Mouse (Mus musculus): ENCODE measurements around the gene Rslcan18. TPM values are rescaled to one million over a fixed set of nuclear protein-coding genes. Genes with fewer than 3 reads are reported as not detected.

The Rslcan18 gene
- total RNA-seq, 1 experiment from 2014 or later: 1.0 TPM

Other genes starting within 250 kb of the Rslcan18 start
- gene Gm10767, start 211.3 kb downstream of the Rslcan18 start, total RNA-seq (2021): 1.4 and 1.5 TPM in 2 replicates
- gene Zfp712, start 55.1 kb downstream of the Rslcan18 start, total RNA-seq (2021): 1.3 and 1.7 TPM in 2 replicates
- gene Zfp708, start 18.3 kb downstream of the Rslcan18 start, total RNA-seq (2021): 1.1 TPM in 2 replicates
- 3.4 and 4.2 TPM in 2 replicates for gene Gm28557, start 7.7 kb downstream of the Rslcan18 start, total RNA-seq (2021)
- gene Zfp759, start 5.4 kb upstream of the Rslcan18 start, total RNA-seq (2021): 4.6 and 5.5 TPM in 2 replicates
- gene Rsl1, start 56.9 kb upstream of the Rslcan18 start, total RNA-seq (2021): 6.1 and 6.2 TPM in 2 replicates
- gene Zfp455, start 78.2 kb upstream of the Rslcan18 start, total RNA-seq (2021): 1.7 and 2.0 TPM in 2 replicates
- gene Zfp458, start 162.2 kb upstream of the Rslcan18 start, total RNA-seq (2021): 3.7 and 3.8 TPM in 2 replicates
- gene Zfp457, start 190.2 kb upstream of the Rslcan18 start, total RNA-seq (2021): 3.7 and 3.8 TPM in 2 replicates
- gene Zfp595, start 216.3 kb upstream of the Rslcan18 start, total RNA-seq (2021): 4.4 and 5.3 TPM in 2 replicates
- 1.1 and 3.3 TPM in 2 replicates for gene Gm28044, start 244.3 kb upstream of the Rslcan18 start, total RNA-seq (2021)
- gene Zfp953, start 244.3 kb upstream of the Rslcan18 start, total RNA-seq (2021): 2.7 and 4.0 TPM in 2 replicates

All from adrenal gland, postnatal 14 days (tissue).